Mouse (Mus musculus): ENCODE results near the gene Nim1k.

GRCm38 (mm10) chr13:119756831-119757230 lies 1.1 kb upstream of the Nim1k start:
- no peak for TF ChIP-seq TBP (IDR thresholded peaks at IDR 0.05; ENCODE audit: low read depth, low read length)
- TF ChIP-seq CTCF (IDR thresholded peaks at IDR 0.05 in 2 of 3, conservative IDR thresholded peaks at IDR 0.05 in 1 of 3; ENCODE audit: control insufficient read depth in 1 of 3, insufficient read depth in 1 of 3, low read depth in 2 of 3, low read length in 3 of 3, poor library complexity in 1 of 3, severe bottlenecking in 1 of 3), result no peak
- no peak for TF ChIP-seq KAT2A (conservative IDR thresholded peaks at IDR 0.05; ENCODE audit: low read depth, low read length)
- no peak for TF ChIP-seq ETS1 (IDR thresholded peaks at IDR 0.05; ENCODE audit: low read depth, low read length)
- TF ChIP-seq MYC (IDR thresholded peaks at IDR 0.05; ENCODE audit: low read depth, low read length), result no peak
- TF ChIP-seq POLR2AphosphoS5 (IDR thresholded peaks at IDR 0.05; ENCODE audit: borderline replicate concordance, low read depth, low read length), result no peak
- TF ChIP-seq POLR2A (IDR thresholded peaks at IDR 0.05; ENCODE audit: control insufficient read depth in 1 of 2, insufficient read depth in 1 of 2, low read depth in 1 of 2, low read length in 2 of 2, poor library complexity in 1 of 2), result no peak
- no peak for TF ChIP-seq UBTF (IDR thresholded peaks at IDR 0.05; ENCODE audit: borderline replicate concordance, insufficient read depth, low read depth, low read length)
- no peak for TF ChIP-seq E2F4 (IDR thresholded peaks at IDR 0.05; ENCODE audit: borderline replicate concordance, low read depth, low read length)
- no peak for TF ChIP-seq JUND (IDR thresholded peaks at IDR 0.05; ENCODE audit: low read depth, low read length)
- TF ChIP-seq ZMIZ1 (IDR thresholded peaks at IDR 0.05; ENCODE audit: low read depth, low read length), result no peak
- no peak for TF ChIP-seq EP300 (IDR thresholded peaks at IDR 0.05; ENCODE audit: low read depth in 1 of 2, low read length in 2 of 2)
- no peak for TF ChIP-seq TAL1 (IDR thresholded peaks at IDR 0.05; ENCODE audit: low read length)
